Mouse (Mus musculus) MEL (cell line): ENCODE measurements around the gene Krt72.

ENCODE experiments used
- CHD1 ChIP-seq: IDR thresholded peaks from 2 replicates; pipeline ENCODE4 v1.6.1; 2012; ENCODE audit warnings: low read depth, mild to moderate bottlenecking, inconsistent platforms, low read length, improper control_type of control experiment
- GATA1 ChIP-seq: IDR thresholded peaks from 2 replicates; pipeline ENCODE4 v1.6.1; 2011; ENCODE audit warnings: low read depth, low read length, improper control_type of control experiment
- MAX ChIP-seq: IDR thresholded peaks from 2 replicates; pipeline ENCODE4 v1.6.1; 2011; ENCODE audit warnings: low read length, improper control_type of control experiment
- MXI1 ChIP-seq: IDR thresholded peaks from 2 replicates; pipeline ENCODE4 v1.6.1; 2011; ENCODE audit warnings: mild to moderate bottlenecking, low read depth, low read length, improper control_type of control experiment
- NELFE ChIP-seq: IDR thresholded peaks from 2 replicates; pipeline ENCODE4 v1.6.1; 2011; ENCODE audit warnings: low read depth, low read length, improper control_type of control experiment
- POLR2A ChIP-seq, 2 experiments: IDR thresholded peaks; 2 replicates each; pipeline ENCODE4 v1.6.1; 2011 to 2012; ENCODE audit warnings: low read length in 2 of 2, mild to moderate bottlenecking in 2 of 2, control low read depth in 1 of 2, improper control_type of control experiment in 1 of 2, low read depth in 1 of 2, moderate library complexity in 1 of 2; ENCODE audit not compliant: control insufficient read depth in 1 of 2, insufficient read depth in 1 of 2, poor library complexity in 1 of 2
- SIN3A ChIP-seq: IDR thresholded peaks from 2 replicates; pipeline ENCODE4 v1.6.1; 2012; ENCODE audit warnings: low read length, improper control_type of control experiment, inconsistent platforms
- USF1 ChIP-seq: IDR thresholded peaks from 2 replicates; pipeline ENCODE4 v1.6.1; 2014; ENCODE audit warnings: low read depth, mild to moderate bottlenecking, inconsistent platforms, low read length, improper control_type of control experiment, moderate library complexity
- USF2 ChIP-seq, 2 experiments: IDR thresholded peaks; 2 replicates each; pipeline ENCODE4 v1.6.1; 2011 to 2012; ENCODE audit warnings: improper control_type of control experiment in 2 of 2, low read length in 2 of 2, borderline replicate concordance in 1 of 2, inconsistent platforms in 1 of 2, low read depth in 1 of 2, mild to moderate bottlenecking in 1 of 2; ENCODE audit not compliant: insufficient read depth in 1 of 2

DNA sequence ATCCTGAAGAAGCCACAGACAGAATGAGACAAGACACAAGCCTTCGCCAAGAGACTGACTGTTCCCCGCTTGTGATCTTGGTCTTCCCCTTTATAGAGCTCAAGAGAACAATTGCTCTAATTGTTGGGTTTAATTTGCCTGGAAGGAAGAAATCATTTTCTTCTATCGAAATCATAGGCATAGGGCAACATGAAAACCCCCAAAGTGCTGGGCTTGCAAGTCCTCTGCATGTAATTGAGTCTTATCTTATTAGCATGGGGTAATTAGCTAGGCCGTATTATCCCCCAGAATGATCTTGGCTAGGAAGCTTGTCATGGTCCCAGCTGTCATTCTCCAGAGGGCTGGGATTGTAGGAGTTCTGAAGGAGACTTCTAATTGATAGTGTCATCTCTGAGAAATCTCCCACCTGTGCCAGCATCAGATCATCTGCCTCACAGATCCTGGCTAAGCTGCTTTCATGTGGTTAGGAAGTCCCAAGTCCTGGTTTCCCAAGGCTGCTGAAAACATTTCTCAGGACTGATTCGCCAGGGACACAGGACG, 16.1 kb upstream of the Krt72 start, which contains the start of gene Krt73:
- no peak for TF ChIP-seq CHD1
- TF ChIP-seq MAX = no peak
- TF ChIP-seq SIN3A = no peak
- TF ChIP-seq MXI1 = no peak
- no peak for TF ChIP-seq GATA1
- TF ChIP-seq POLR2A (IDR thresholded peaks at IDR 0.05; ENCODE audit: control insufficient read depth in 1 of 2, insufficient read depth in 1 of 2, low read depth in 1 of 2, low read length in 2 of 2, poor library complexity in 1 of 2) = no peak
- TF ChIP-seq NELFE = no peak
- TF ChIP-seq USF2 (IDR thresholded peaks at IDR 0.05; ENCODE audit: borderline replicate concordance in 1 of 2, insufficient read depth in 1 of 2, low read depth in 1 of 2, low read length in 2 of 2) = no peak
- TF ChIP-seq USF1 = no peak
